Mouse (Mus musculus): ENCODE results near the gene Car11.

The Car11 gene

GRCm38 (mm10) chr7:45710477-45711191 lies 11.0 kb downstream of the Car11 start:
- DNase-seq (ENCODE audit: low spot score), result no peak

DNA sequence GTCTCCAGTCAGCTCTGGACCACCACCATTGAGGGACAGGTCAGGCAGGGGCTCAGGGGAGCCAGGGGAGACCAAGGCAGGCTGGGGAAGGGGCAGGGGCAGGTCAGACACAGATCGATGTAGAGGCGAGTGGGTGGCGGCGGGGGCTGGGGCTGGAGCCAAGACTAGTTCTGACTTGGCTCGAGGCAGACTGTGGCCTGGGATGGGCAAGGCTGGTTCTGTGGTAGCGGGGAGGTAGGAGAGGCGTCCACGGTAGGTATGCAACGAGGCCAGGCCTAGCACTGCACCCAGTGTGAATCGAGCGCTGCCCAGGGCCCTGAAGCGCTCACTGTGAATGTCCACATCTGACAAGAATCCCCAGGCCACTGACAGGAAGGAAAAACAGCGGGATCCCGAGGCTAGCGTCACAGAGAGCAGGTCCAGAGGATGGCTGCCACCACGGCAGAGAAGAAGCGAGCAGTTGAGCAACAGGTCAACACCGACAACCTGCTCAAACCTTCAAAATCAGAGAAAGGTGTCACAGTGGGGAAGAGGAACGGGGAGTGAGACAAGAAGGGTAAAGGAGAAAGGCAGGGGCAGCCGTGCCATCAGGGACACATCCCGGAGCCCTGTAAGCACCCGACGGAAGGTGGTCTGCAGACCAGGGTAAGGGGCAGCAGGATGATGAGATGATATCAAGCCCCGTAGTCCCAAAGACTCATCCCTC lies 11.8 kb downstream of the Car11 start:
- DNase-seq (ENCODE audit: low spot score), result no peak

- DNase-seq (ENCODE audit: low spot score), result no peak
These were observed 12.5 kb downstream of the Car11 start for GRCm38 (mm10) chr7:45712022-45712757.

DNA sequence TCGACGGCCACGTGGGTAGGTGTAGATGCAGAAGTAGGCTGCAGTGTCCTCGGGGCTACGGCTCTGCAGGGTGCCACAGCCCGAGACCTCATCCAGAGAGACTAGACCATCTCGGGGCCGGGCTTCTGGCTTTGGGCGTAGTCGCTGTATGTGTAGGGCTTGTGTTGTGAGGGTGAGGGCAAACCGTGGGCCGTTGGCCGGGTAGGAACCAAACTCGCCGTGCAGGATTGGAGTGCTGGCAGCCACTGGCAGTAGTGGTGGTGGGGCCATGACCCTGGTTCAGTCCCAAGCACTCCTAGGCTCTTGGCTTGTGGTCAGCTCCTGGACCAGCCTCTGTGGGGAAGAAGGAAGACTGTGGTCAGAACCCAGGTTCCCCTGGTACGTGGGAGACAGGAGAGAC lies 13.8 kb downstream of the Car11 start:
- no peak for DNase-seq (ENCODE audit: low spot score)

DNA sequence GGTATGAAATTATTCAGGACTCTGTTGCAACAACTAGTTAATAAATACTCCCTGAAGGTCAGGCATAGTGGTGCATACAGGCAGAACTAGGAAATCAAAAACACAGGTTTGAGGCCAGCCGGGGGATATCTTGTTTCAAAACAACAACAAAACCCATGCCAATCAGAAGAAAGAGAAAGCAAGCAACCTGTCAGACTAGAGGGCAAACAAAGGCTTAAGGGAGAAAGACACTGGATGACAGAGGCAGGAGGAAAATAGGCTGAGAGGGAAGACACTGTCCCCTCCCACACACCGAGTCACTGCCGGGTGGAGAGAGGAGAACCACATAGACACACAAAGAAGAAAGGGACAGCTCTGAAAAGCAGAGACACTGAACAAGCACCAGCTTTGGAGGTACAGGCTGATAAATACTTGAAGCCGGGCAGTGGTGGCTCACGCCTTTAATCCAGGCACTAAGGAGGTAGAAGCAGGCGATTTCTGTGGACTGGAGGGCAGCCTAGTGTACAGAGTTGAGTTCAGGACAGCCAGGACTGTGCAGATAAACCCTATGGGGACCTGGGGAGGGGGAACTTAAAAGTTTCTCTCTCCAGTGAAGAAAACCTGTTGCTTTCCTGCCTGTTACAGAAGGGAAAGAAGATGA lies 14.4 kb downstream of the Car11 start:
- no peak for DNase-seq (ENCODE audit: low spot score)

- DNase-seq (ENCODE audit: low spot score), result no peak
These were observed 15.0 kb downstream of the Car11 start for GRCm38 (mm10) chr7:45714630-45715089.

- peak; percentile 97 for DNase-seq (ENCODE audit: low spot score)
These were observed 15.6 kb downstream of the Car11 start, which contains the start of gene Rpl18 for GRCm38 (mm10) chr7:45715090-45715708. Gene Rpl18, plus strand, starts transcription at chr7:45715457.

- DNase-seq (ENCODE audit: low spot score), result no peak
These were observed 16.3 kb downstream of the Car11 start for GRCm38 (mm10) chr7:45715741-45716459.

DNA sequence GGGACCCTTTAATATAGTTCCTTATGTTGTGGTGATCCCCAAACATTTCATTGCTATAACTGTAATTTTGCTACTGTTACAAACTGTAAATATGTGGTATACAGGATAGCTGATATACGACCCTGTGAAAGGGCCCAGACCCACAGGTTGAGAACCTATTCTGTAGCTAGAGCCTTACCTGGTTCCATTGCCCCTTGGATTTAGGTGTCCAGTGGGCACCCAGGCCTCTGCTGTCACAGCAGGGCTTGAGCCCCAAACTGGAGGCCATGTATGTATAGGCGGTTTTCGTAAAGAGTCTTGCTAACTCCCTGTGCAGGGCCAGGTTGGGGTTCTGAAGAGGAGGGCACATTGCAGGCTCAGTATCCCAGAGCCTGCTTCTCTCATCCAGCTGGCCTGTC lies 16.8 kb downstream of the Car11 start:
- no peak for DNase-seq (ENCODE audit: low spot score)

DNA sequence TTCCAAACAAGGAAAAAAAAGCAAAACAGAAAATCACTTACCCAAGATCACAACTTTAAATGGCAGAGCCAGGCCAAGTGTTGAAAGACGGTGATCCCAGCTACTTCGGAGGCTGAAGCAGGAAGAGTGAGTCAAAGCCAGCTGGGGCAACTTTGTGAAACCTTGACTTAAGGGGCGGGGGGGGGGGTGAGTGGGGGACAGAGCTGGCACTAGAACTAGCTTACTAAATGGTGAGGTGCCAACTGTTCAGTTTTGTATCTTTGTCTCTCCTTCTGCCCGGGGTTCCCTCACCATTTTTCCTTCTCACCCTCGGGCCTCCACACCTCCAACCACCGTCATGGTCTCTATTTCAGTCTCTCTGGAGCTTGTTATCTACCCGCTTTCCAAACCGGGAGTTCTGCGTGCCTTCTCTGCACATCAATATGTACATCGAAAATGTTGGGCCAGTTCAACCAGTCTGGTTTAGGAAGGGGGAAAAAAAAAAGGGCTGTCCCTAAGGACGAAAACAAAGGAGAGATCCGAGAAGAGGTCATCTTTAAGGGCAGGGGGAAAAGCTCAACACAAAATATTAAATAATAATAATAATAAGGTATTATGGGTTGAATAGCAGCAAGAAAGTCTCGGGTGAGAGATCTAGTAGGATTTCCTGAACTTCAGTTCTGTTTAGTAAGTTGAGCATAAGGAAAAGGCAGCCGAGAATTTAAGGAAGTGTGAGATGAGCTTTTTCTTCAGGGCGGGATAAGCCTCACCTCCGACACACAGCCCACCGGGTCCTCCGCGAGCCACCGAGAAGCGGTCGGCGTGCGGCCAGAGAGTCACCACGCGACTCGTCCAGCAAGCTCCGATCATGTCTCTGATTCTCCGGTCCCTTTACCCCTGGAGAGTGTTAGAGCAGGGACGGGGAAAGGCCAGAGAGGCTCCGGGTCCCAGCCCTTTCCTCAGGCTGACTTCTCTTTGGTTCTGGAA lies 17.6 kb downstream of the Car11 start:
- DNase-seq (ENCODE audit: low spot score), result no peak

DNA sequence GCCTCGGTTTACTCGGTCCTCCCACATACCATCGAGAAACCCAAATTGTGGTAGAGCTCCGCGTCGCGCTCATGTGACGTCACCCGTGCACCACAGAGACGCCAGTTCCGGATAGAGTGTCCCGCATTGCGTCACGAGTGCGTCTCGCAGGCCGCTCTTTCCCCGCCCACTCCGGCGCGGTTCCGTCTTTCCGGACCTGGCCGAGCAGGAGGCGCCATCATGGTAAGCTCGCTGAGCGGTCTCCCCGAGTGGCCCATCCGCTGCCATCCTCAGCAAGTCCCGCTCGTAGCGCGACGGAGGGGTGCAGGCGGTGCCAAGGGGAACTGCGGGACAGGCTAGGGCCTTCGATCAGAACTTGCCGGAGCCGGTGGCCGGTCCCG lies 18.3 kb downstream of the Car11 start, which contains the start of gene Sphk2:
TSS of gene Sphk2 (minus strand) at position 85 of the 380 bp plus-strand sequence.
- peak; percentile 99 for DNase-seq (ENCODE audit: low spot score)

DNA sequence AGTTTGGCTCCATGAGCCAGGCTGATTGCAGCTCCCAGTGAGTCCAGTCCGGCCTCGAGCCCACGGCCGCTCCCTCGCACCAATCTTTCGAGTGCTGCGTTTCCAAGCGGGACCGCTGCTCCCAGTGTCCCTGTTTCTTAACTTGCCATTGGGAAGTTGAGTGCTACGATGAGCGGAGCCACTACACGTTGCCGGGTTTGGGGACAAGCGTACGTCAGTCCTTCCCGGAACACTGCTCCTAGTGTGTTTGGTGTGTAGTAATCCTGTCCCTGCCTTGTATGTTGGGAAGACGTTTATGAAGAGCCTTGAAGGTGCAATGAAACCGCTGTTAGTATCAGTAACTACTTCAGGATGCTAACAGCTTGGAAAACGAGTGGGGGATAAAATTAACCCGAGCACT lies 18.7 kb downstream of the Car11 start:
- DNase-seq (ENCODE audit: low spot score), result no peak

DNA sequence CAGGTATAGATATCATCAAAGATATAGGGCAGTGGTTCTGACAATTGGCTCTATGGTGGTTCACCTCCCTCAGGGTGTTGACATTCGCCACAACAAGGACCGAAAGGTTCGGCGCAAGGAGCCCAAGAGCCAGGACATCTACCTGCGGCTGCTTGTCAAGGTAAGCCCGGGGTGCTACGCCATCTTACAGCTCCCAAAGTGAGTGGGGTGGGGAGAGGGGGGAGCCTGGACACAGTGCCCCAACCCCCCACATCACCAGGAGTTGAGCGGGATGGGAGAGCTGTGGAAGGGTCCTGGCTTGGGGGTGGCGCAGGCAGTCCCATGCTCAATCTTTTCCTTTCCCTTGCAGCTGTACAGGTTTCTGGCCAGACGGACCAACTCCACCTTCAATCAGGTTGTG lies 19.5 kb downstream of the Car11 start:
- DNase-seq (ENCODE audit: low spot score), result no peak

DNA sequence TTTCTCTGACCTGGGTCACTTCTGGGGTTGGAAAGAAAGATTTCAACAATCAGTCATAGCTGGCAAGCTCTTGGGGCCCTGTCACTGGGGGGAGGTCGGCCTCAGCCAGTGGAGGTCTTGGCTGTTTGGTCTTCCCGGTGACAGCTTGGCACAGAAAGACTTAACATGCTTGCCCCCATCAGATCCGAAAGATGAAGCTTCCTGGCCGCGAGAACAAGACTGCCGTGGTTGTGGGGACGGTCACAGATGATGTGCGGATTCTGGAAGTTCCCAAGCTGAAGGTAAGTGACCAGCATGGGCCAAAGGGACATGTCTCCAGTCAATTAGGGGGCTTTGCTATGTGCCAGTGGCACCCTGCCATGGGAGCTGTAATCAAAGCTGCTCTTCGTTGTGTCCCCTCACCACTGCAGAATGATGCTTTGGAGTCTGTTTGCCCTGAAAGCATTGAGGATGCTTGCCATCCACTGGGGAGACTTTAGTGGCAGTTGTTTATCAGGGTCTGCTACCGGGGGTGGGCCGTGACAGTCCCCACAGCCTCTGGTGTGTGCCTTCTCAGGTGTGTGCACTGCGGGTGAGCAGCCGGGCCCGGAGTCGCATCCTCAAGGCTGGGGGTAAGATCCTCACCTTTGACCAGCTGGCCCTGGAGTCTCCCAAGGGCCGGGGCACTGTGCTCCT lies 20.2 kb downstream of the Car11 start:
- DNase-seq (ENCODE audit: low spot score), result no peak

DNA sequence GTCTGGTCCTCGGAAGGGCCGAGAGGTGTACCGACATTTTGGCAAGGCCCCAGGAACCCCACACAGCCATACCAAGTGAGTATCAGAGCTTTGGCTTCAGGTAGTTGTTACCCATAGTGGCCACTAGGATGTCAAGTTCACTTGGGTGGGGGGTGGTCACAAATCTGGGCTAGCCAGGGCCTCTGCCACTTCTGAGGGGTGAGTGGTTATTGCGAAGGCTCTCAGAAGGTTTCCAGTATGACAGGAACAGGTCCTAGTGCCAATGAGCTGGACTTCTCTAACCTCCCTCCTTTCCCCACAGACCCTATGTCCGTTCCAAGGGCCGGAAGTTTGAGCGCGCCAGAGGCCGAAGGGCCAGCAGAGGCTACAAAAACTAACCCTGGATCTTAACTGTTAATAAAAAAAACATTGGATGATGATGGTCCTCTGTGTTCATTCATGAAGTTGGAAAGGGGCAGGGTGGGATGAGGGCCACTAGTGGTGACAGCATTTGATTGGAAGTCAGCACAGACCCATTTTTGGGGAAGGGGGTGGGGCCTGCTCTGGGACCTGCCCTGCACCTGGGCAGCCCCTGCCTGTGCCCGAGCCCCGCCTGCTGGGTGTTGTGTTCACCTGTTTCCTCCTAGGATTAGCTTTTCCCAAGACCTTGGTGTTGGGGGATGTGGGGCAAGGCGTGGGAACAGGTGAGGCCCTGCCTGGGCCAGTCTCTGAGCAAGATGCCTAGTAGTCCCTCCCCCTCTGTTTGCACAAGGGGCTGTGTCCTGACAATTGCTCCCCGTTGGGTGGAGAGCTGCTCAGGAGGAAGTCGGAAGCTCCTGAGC lies 21.0 kb downstream of the Car11 start, which contains the start of gene Fam83e:
TSS of gene Fam83e (plus strand) at position 800 of the 821 bp plus-strand sequence.
- no peak for DNase-seq (ENCODE audit: low spot score)

GRCm38 (mm10) chr7:45721234-45721571 lies 21.6 kb downstream of the Car11 start:
- DNase-seq (ENCODE audit: low spot score), result no peak

GRCm38 (mm10) chr7:45721642-45722347 lies 22.2 kb downstream of the Car11 start:
- DNase-seq (ENCODE audit: low spot score), result no peak

- DNase-seq (ENCODE audit: low spot score), result no peak
These were observed 22.7 kb downstream of the Car11 start for GRCm38 (mm10) chr7:45722348-45722713.

Measured in retina, embryonic 14.5 days (tissue).